Mouse (Mus musculus): ENCODE data around the gene Arhgef2.

The Arhgef2 gene

GRCm38 (mm10) chr3:88683814-88684213, 78.0 kb downstream of the Arhgef2 start:
- no peak for DNase-seq (ENCODE audit: low read depth, low spot score)

GRCm38 (mm10) chr3:88684236-88684979, 78.6 kb downstream of the Arhgef2 start:
- DNase-seq (ENCODE audit: low read depth, low spot score): no peak

- peak; percentile 95 for DNase-seq (ENCODE audit: low read depth, low spot score)
Measured at GRCm38 (mm10) chr3:88684980-88685941, 79.5 kb downstream of the Arhgef2 start, which contains the start of gene Khdc4. Gene Khdc4 (plus strand): TSS chr3:88685803.

GRCm38 (mm10) chr3:88685958-88686451, 80.2 kb downstream of the Arhgef2 start:
- no peak for DNase-seq (ENCODE audit: low read depth, low spot score)

GRCm38 (mm10) chr3:88686734-88687611, 81.2 kb downstream of the Arhgef2 start:
- DNase-seq (ENCODE audit: low read depth, low spot score): no peak

GRCm38 (mm10) chr3:88689079-88689478, 83.3 kb downstream of the Arhgef2 start:
- no peak for DNase-seq (ENCODE audit: low read depth, low spot score)

- DNase-seq (ENCODE audit: low read depth, low spot score): no peak
Measured at GRCm38 (mm10) chr3:88695545-88695944, 89.8 kb downstream of the Arhgef2 start.
